Mouse (Mus musculus) hindbrain, embryonic 16.5 days (tissue): Measurements from ENCODE around the gene Faap24. TPM values are rescaled to one million over a fixed set of nuclear protein-coding genes. Genes with fewer than 3 reads are reported as not detected.

Experiments used
- ATAC-seq: fragments of 200-750 bp; cut with Nextera tagmentation; 2 replicates; pipeline ENCODE4 v1.8.0; 2017; ENCODE audit warnings: moderate TSS enrichment, moderate library complexity
- H3K27ac ChIP-seq: fragments of 300-500 bp; sonication (generic); 2 replicates; pipeline ENCODE4 v1.5.1; 2014; ENCODE audit warnings: low read depth, mild to moderate bottlenecking, control low read depth, low read length, moderate library complexity
- H3K27me3 ChIP-seq: fragments of 300-500 bp; sonication (generic); replicated peaks from 2 replicates; pipeline ENCODE4 v1.6.1; 2014; ENCODE audit warnings: low read length; ENCODE audit not compliant: control insufficient read depth, insufficient read depth
- H3K36me3 ChIP-seq: fragments of 300-500 bp; sonication (generic); 2 replicates; pipeline ENCODE4 v1.6.1; 2014; ENCODE audit warnings: mild to moderate bottlenecking, low read length, moderate library complexity, mixed read lengths; ENCODE audit not compliant: control insufficient read depth, insufficient read depth
- H3K4me1 ChIP-seq: fragments of 300-500 bp; sonication (generic); 2 replicates; pipeline ENCODE4 v1.6.1; 2014; ENCODE audit warnings: low read depth, low read length; ENCODE audit not compliant: control insufficient read depth, insufficient read depth
- H3K4me2 ChIP-seq: fragments of 300-500 bp; sonication (generic); 2 replicates; pipeline ENCODE4 v1.6.1; 2014; ENCODE audit warnings: mild to moderate bottlenecking, low read length, control low read depth, moderate library complexity
- H3K4me3 ChIP-seq: fragments of 300-500 bp; sonication (generic); 2 replicates; pipeline ENCODE4 v1.5.1; 2014; ENCODE audit warnings: mild to moderate bottlenecking, low read length, control low read depth, moderate library complexity
- H3K9ac ChIP-seq: fragments of 300-500 bp; sonication (generic); 2 replicates; pipeline ENCODE4 v1.6.1; 2014; ENCODE audit warnings: low read depth, mild to moderate bottlenecking, control low read depth, low read length, moderate library complexity
- H3K9me3 ChIP-seq: fragments of 300-500 bp; sonication (generic); 2 replicates; pipeline ENCODE4 v1.6.1; 2014; ENCODE audit warnings: mild to moderate bottlenecking, low read length, moderate library complexity; ENCODE audit not compliant: control insufficient read depth
- WGBS: fragments of 180-500 bp; shearing (Covaris S2); extraction: QIAGEN DNeasy Blood & Tissue Kit; methylation state at CpG from one replicate; pipeline ENCODE4 v1.1.7; 2014; 5-methylcytosine and 5-hydroxymethylcytosine counted together
- polyA plus RNA-seq: library from polyadenylated mRNA; unstranded; fragments of >200 nt; fragmentation: Nextera tagmentation; extraction: Ambion mirVana; gene quantifications from 2 replicates; pipeline ENCODE4 v1.2.1, GENCODE M21; 2015

Gene Faap24
- polyA plus RNA-seq, 1 experiment from 2014 or later = 15.1 TPM

DNA sequence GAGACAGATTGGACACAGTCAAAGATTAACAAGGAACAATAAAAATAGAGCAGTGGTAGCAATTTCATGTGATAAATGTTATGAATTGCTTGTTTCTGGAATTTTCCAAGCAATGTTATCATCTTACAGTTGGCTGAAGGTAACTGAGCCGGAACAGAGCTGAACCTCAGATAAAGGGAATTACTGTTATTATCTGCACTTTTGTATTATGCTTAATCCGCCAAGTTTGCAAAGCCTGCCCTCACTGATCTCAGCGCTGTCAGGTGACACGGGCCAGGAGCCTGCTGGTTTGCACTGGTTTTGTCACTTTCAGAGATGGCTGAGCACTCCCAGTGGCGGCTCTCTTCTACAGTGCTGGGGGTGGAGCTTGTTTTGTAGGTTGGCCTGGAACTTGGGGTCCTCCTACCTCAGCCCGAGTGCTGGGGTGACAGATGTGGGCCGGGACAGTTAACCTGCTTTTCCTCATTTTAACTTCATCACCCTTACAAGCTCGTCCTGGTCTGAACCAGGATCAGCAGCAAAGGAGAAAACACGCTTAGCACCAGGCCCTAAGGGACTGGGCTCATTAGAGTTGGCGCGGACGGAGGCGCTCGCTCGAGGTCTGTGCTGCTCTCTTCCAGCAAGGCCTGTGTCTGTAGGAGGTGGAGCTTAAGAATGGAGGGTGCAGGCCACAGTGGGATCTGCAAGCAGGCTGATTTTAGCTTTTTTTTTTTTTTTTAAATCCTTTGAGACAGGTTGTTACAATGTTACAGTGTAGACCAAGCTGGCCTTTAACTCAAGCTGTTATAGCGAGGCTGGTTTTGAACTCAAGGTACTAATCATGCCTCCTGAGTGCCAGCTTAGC is 23.3 kb downstream of the Faap24 start:
- no peak for ATAC-seq

DNA sequence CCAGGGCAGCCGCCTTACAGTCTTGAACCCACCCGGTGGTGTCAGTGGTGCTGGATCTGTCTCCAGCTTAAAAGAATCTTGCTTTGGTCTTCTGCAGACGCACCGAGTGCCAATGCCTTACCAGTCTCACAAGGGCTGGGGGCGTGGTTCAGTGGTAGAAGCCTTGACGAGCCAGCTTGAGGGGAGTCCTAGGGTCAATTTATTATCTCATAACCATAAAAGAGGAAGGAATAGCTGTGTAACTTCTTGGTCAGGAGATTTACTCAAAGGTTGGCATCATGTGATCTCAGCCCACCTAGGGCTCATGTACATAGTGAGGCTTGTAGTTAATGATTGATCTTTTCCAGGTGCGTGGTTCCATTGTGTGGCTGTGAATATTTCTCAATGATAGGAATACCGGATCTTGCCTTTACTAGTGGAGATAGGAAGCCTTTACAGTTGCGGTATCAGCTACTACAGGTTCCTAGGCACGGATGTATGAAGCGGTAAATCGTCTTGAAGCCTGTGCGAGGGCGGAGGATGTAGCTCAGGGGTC is 24.1 kb downstream of the Faap24 start:
- Histone ChIP-seq H3K4me1 (peaks cover 4% of the 10 kb centered on the region; the same call in 1 of the 2 replicates), H3K4me3 (no peak overlapping the region), H3K36me3 (no peaks in the 10 kb centered on the region), H3K9me3 (0 out of 2 replicates have a peak, but pooled peaks cover 3% of the 10 kb centered on the region), H3K27me3 (no peaks in the 10 kb centered on the region), H3K9ac (no peak overlapping the region), H3K27ac (no peak overlapping the region), H3K4me2 (no peak overlapping the region)
- no peak for ATAC-seq
- 96% methylated on average over 14 of the region's 14 CpGs for WGBS

More for the DNA sequence above, 23.3 kb downstream of the Faap24 start:
- Histone ChIP-seq H3K9ac (no peak overlapping the region; the same call in 1 of the 2 replicates), H3K4me1 (peaks cover 4% of the 10 kb centered on the region; the same call in 1 of the 2 replicates), H3K9me3 (0 out of 2 replicates have a peak, but pooled peaks cover 3% of the 10 kb centered on the region), H3K27ac (no peak overlapping the region), H3K4me3 (no peak overlapping the region), H3K4me2 (no peak overlapping the region), H3K36me3 (no peaks in the 10 kb centered on the region), H3K27me3 (no peaks in the 10 kb centered on the region)
- WGBS = 72% methylated on average over 16 of the region's 16 CpGs

DNA sequence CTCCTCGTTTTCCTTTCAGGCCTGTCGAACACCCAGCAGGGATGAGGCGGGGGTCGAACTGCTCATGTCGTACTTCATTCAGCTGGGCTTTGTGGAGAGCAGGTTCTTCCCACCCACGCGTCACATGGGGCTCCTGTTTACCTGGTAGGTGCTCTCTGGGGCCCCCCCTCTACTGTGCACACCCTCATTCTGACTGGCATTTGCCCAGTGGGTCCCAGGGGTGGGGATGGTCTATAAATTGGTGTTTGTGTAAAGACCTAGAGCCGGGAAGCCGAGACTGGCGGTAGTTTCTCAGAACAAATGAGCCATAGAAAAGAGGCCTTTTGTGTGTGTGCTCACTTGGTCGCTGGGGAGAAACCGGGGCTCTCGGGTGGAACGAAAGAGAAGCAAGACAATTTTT is 25.5 kb downstream of the Faap24 start:
- Histone ChIP-seq H3K4me2 (no peak overlapping the region), H3K27ac (no peak overlapping the region), H3K4me3 (no peak overlapping the region), H3K27me3 (no peaks in the 10 kb centered on the region), H3K9ac (no peak overlapping the region), H3K36me3 (no peaks in the 10 kb centered on the region), H3K4me1 (peaks cover 4% of the 10 kb centered on the region; the same call in 1 of the 2 replicates), H3K9me3 (0 out of 2 replicates have a peak, but pooled peaks cover 3% of the 10 kb centered on the region)
- 15% methylated on average over 14 of the region's 14 CpGs for WGBS
- ATAC-seq = 0 out of 2 replicates have a peak, but pooled peaks have one; percentile 27

DNA sequence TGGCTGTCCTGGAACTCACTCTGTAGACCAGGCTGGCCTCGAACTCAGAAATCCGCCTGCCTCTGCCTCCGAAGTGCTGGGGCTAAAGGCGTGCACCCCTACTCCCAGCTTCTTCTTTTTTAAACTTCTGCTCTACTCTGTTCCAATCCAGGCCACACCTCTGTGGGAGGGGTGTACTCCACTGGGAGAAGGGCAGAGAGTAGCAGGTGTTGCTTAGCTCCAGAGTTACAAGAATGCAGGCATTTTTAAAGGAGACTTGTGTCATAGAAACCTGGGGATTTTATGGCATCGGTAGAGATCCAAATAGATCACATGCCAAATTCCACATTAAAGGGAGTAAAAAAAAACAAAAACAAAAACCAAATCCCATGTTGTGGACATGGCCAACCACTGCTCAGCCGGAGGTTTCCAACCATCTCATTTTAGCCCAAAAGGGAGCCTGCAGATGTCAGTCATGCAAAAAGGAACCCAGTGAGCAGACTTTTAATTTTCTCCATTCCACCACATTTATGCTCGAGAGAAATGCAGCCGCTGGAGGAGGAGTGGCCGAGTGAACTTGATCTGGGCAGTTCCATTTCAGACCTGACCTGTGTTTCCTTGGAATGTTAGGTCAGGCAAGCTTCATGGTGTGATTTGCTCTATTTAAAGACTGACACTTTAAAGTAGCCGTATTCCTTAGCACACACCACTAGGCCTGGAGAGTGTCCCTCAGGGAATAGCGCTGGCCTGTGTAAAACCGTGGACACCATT is 31.3 kb downstream of the Faap24 start:
- Histone ChIP-seq H3K4me2 (no peak overlapping the region), H3K4me3 (no peak overlapping the region), H3K4me1 (no peaks in the 10 kb centered on the region), H3K36me3 (no peaks in the 10 kb centered on the region), H3K9ac (no peak overlapping the region), H3K27ac (no peak overlapping the region), H3K9me3 (0 out of 2 replicates have a peak, but pooled peaks cover 3% of the 10 kb centered on the region), H3K27me3 (no peaks in the 10 kb centered on the region)
- 70% methylated on average over 12 of the region's 12 CpGs for WGBS
- no peak for ATAC-seq

DNA sequence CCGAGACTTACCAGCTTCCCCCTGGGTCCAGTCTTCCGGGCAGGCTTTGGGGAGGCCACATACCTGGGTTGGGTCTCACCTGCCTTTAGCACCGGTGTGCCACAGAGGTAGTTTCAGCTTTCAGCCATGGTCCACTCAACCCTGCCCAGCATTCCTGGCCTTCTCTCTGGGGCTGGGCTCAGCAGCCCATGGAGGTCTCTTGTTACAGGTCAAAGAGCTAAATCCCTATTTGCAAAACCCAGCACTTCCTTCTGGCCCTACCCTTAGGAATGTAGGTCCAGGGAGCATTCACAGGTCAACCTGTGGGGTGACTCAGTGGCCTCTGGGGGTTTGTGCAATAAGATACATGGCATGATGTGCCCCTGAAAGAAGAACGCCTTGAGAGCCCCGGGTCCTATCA is 33.8 kb downstream of the Faap24 start:
- ATAC-seq = no peak
- no peaks in the 10 kb centered on the region for H3K36me3 ChIP-seq
- WGBS = 87% methylated on average over 5 of the region's 5 CpGs
- H3K4me1 ChIP-seq = no peaks in the 10 kb centered on the region
- H3K27ac ChIP-seq = no peak overlapping the region
- no peaks in the 10 kb centered on the region for H3K27me3 ChIP-seq
- no peaks in the 10 kb centered on the region for H3K9me3 ChIP-seq
- H3K4me3 ChIP-seq = no peak overlapping the region
- no peak overlapping the region for H3K9ac ChIP-seq
- no peak overlapping the region for H3K4me2 ChIP-seq

DNA sequence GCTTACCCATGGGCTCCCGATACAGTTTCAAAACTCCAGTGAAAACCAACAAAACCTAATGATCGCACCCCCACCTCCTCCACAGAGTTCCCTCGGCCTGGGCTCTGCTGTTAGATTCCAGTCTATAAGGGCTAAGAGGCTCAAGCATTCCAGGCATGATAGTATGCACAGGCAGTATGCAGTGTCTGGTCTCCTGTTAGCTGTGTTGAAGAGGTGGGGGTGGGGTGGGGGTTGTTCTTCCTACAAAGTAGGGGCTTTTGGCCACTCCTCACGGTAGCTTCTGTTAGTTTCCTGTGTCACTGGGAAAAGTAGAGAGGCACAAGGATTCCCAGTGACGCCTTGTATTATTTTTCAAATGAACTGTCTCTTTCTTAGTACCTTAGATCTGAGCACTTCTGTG is 34.4 kb downstream of the Faap24 start:
- 80% methylated on average over 5 of the region's 5 CpGs for WGBS
- Histone ChIP-seq H3K9ac (no peak overlapping the region), H3K4me3 (no peak overlapping the region), H3K36me3 (no peaks in the 10 kb centered on the region), H3K4me2 (no peak overlapping the region), H3K4me1 (no peaks in the 10 kb centered on the region), H3K9me3 (no peaks in the 10 kb centered on the region), H3K27me3 (no peaks in the 10 kb centered on the region), H3K27ac (no peak overlapping the region)
- no peak for ATAC-seq

DNA sequence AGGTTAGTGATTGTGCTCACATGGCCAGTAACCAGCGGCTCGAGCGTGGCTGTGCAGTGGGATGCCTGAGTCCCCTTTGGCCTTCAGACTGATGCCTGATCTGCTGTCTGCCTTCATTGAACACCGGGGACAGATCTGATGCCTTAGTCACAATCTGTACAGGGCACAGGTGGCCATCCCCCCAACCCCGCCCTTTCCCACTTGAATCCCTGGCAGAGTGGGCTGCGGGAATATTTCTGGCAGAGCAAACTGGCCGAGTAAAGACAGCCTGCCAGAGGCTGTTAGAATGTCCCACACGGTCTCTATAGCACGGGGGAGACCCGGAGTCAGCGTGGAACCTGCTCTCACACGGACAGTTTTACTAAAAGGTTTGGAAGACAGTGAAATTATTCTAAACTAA is 39.0 kb downstream of the Faap24 start:
- ATAC-seq = no peak
- no peaks in the 10 kb centered on the region for H3K36me3 ChIP-seq
- H3K4me1 ChIP-seq = no peaks in the 10 kb centered on the region
- no peak overlapping the region for H3K4me2 ChIP-seq
- no peaks in the 10 kb centered on the region for H3K27me3 ChIP-seq
- no peaks in the 10 kb centered on the region for H3K9me3 ChIP-seq
- no peak overlapping the region for H3K4me3 ChIP-seq
- no peak overlapping the region for H3K27ac ChIP-seq
- H3K9ac ChIP-seq = no peak overlapping the region
- WGBS = 82% methylated on average over 12 of the region's 12 CpGs

DNA sequence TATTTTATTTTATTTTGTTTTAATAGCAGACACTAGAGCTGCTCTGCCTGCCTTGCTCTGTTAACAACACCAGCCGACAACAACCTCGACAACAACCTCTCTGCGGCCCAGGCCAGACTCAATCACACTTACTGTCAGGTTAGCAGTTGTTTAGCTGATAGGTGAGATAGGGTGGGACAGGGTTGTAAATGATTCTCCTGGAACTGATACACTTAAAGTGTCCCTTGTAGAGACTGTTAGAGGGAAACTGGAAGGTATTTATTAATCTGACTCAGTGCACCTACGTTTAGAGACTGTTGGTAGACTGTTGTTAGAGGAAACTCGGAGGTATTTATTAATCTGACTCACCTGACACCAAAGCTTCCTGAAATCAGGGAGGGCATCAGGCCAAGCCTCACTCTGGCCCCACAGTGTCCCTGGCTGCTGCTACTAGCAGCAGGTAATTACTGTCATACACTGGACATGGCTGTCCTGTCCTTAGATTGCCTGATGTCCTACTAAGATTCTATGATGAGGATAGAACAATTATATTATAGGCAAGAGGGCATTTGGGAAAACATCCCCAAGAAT is 41.2 kb downstream of the Faap24 start:
- no peaks in the 10 kb centered on the region for H3K4me1 ChIP-seq
- no peak overlapping the region for H3K9ac ChIP-seq
- H3K27ac ChIP-seq = no peak overlapping the region
- no peaks in the 10 kb centered on the region for H3K9me3 ChIP-seq
- no peak overlapping the region for H3K4me3 ChIP-seq
- ATAC-seq = no peak
- 91% methylated on average over 5 of the region's 5 CpGs for WGBS
- H3K36me3 ChIP-seq = no peaks in the 10 kb centered on the region
- H3K27me3 ChIP-seq = no peaks in the 10 kb centered on the region
- no peak overlapping the region for H3K4me2 ChIP-seq

DNA sequence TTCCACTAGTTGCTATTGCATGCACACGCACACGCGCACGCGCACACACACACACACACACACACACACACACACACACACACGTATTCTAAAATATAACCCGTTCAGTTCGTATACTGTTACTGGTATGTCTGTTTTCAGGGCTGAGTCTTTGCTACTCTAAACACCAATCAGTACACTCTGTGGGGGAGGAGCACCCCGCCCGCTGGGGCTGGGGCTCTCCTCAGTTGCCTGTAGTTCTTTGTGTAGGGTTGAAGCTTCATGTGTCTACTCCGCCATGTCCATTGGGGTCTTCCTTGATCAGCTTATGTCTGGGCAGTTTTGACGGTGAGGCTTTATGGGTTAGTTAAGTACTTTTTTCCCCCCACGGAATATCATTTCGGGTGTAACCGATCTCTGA is 43.3 kb downstream of the Faap24 start:
- no peaks in the 10 kb centered on the region for H3K36me3 ChIP-seq
- no peaks in the 10 kb centered on the region for H3K4me1 ChIP-seq
- WGBS = 91% methylated on average over 15 of the region's 15 CpGs
- no peak overlapping the region for H3K4me2 ChIP-seq
- H3K9me3 ChIP-seq = no peaks in the 10 kb centered on the region
- H3K4me3 ChIP-seq = no peak overlapping the region
- no peak overlapping the region for H3K27ac ChIP-seq
- no peaks in the 10 kb centered on the region for H3K27me3 ChIP-seq
- no peak for ATAC-seq
- no peak overlapping the region for H3K9ac ChIP-seq
